Mouse (Mus musculus) skeletal muscle tissue, adult 2 months (tissue): Measurements from ENCODE around the gene Lpar3.

Source experiments
- DNase-seq: peaks from one replicate; pipeline ENCODE4 v3.0.0-alpha.2; 2012; ENCODE audit warnings: low read depth, low spot score

Lpar3 gene

GRCm38 (mm10) chr3:146260203-146260602 is 39.4 kb downstream of the Lpar3 start:
- DNase-seq = no peak

- DNase-seq = no peak
Measured at GRCm38 (mm10) chr3:146260845-146261244, 40.1 kb downstream of the Lpar3 start.

DNA sequence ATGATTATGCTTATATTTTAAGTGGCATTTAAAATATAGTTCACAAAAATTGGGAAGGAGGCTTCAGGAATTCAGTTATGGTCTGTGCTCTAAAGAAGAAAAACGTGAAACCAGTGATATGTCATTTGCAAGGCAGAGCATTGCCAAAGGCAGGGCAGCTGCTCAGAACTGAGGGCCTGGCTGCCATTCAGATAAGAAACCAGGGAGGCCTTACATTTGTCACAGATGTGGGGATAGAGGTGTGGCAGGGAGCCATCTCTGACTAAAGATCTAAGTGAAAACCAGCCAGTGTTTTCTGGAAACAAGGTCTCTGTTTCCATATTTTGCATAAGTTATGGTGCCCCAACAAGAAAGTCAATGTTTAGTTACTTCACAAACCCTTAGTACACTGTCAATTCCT is 41.8 kb downstream of the Lpar3 start:
- DNase-seq = no peak

GRCm38 (mm10) chr3:146264146-146264545 is 43.4 kb downstream of the Lpar3 start:
- DNase-seq = no peak

GRCm38 (mm10) chr3:146265545-146266130 is 44.9 kb downstream of the Lpar3 start:
- DNase-seq = no peak

DNA sequence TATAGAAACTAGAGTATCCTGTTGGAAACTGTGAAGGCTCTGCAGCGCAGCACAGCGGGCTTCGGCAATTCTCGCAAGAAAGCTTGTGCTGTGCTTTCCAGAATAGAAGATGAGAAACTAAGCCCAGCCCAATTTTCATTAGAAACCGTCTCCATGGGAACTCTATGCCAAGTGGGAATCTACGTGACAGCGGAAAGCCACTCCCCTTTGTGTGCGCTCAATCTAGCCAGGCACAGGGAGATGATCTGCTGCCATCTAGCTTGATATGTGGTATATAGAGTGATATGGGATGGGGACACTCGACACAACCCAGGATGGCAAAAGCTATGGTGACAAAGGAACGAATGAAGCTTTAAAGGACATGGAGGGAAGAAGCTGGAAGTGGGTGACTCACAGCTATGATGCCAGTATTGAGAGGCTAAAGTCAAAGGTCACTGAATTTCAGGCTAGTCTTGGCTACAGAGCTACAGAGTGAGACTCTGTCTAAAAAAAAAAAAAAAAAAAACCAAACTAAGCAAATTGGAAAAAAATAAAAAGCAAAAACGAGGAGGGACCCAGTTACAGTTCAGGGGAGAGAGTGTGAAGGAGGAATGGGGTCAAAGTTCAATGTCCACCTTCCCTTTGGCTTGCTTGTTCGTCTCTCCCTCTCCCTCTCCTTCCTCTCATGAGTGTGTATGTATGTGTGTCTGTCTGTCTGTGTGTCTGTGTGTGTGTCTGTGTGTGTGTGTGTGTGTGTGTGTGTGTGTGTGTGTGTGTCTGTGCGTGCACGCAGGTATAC is 47.5 kb downstream of the Lpar3 start:
- no peak for DNase-seq

- DNase-seq = no peak
Measured at GRCm38 (mm10) chr3:146274503-146274902, 53.7 kb downstream of the Lpar3 start.

- DNase-seq = no peak
Measured at GRCm38 (mm10) chr3:146275360-146276025, 54.7 kb downstream of the Lpar3 start.

GRCm38 (mm10) chr3:146276026-146276409 is 55.3 kb downstream of the Lpar3 start:
- no peak for DNase-seq

GRCm38 (mm10) chr3:146276991-146277390 is 56.2 kb downstream of the Lpar3 start:
- DNase-seq = no peak

DNA sequence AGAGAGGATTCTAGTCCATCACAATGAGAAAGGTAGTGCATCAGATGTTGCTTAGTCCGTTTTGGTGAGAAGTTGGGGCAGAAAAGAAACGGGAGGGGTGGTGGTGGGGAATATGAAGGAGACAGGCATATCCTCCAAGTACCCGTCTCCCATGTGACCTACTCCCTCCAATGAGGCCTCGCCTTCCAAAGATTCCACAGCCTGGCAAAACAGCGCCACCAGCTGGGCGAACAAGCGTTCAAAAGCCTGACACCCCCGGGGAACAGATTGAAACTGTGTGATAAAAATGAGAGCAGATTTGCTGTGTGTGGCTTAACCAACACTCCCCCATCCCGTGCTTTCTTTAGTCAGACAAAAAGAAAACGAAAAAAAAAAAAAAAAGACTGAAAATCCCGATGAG is 56.7 kb downstream of the Lpar3 start:
- DNase-seq = no peak

GRCm38 (mm10) chr3:146278195-146279140 is 57.7 kb downstream of the Lpar3 start:
- no peak for DNase-seq

DNA sequence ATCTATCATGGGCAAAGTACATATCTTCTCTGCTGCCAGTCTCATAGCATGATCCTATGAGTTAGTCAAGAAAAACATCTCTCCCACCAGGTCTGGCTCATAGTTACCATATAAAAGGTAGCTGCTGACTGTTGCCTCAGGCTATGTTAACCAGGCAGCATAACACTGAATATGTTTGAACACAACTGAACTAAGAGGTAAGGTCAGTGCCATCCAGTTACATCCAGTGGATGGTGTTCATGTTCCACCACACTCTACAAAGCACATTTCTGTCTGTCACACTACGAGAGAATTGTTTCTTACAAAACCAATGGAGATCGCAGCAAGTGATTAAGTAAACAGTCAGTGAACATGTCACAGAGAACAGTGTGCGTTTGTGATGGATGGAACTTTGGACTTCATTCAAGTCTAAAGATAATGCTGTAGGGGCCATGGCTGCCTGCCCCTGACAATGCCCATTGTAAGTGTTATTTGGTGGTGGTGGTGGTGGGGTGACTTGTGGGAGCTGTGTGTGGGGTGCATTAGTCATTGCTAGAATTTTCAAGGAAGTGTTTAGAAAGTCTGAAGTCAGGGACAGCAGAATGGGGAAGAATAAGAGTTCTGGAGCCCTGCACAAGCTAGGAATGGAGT is 63.1 kb downstream of the Lpar3 start:
- no peak for DNase-seq

DNA sequence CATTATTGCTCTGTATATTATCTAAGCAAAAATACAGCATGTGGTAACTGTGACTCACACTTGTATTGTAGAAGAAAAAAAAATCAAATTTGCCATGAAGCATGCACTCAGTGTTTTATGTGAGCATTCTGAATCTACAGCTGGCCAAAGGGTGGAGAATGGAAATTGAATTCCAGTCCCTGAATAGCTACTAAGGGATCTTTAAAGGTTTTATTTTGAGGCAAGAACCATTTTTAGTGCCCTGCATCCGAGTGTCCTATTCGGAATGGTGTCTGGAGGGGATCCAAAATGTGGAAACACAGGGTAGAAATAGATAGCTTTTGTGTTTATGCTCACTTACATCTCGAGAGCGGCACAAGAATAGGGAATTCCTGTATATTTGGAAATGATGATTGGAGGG is 65.4 kb downstream of the Lpar3 start:
- DNase-seq = no peak

DNA sequence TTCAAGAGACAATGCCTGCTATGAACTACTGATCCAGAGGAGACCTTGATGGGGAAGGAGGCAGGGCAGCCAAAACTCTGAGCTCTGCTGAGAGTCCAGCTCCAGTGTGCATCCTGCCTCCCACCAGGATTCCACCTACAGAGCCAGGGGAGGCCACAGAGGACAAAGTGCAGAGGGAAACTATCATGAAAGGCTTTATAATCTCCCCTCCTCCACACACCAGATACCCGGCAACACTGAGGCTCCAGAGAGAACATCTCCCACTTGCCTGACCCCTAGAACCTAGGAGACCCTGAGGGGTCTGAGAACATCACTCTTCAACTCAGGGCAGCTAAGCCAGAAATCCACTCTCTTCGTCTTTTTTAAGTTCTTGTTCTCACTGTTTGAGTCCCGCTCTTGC is 71.2 kb downstream of the Lpar3 start:
- no peak for DNase-seq

GRCm38 (mm10) chr3:146292515-146292914 is 71.8 kb downstream of the Lpar3 start:
- no peak for DNase-seq

DNA sequence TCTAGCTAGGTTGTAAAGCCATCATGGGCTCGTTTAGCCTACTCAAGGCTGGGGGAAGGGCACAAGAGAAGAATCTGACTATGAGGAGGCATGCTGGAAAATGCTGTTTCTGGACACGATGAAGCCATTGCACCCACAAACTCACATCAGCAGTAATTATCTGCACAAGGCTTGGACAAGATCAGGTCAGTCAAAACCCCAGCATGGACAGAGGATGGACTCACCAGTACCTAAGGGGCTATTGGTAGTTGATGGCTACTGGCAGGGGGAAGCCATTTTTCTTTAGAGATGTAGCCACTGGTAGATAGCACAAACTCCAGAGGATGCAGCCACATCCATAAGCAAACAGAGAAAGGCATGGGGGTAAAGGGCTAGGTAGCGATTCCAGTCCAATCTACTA is 81.7 kb downstream of the Lpar3 start:
- DNase-seq = no peak

DNA sequence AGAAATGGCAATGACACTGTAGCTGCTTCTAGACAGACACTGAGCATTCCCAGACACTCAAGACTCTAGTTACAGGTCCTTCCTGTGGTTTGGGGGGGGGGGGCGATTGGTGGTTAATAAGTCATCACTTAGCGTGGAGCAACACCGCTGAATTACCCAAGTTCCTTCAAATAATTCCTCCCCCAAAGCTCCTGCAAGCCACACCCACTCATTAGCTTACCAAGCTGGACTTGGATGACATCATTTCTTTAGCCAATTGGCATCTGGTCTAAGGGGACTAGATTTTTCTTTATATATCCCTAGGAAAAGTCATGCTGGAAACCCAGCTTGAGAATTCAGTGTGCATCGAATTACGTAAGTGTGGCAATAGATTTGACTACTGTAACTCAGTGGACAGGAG is 82.4 kb downstream of the Lpar3 start:
- no peak for DNase-seq

DNA sequence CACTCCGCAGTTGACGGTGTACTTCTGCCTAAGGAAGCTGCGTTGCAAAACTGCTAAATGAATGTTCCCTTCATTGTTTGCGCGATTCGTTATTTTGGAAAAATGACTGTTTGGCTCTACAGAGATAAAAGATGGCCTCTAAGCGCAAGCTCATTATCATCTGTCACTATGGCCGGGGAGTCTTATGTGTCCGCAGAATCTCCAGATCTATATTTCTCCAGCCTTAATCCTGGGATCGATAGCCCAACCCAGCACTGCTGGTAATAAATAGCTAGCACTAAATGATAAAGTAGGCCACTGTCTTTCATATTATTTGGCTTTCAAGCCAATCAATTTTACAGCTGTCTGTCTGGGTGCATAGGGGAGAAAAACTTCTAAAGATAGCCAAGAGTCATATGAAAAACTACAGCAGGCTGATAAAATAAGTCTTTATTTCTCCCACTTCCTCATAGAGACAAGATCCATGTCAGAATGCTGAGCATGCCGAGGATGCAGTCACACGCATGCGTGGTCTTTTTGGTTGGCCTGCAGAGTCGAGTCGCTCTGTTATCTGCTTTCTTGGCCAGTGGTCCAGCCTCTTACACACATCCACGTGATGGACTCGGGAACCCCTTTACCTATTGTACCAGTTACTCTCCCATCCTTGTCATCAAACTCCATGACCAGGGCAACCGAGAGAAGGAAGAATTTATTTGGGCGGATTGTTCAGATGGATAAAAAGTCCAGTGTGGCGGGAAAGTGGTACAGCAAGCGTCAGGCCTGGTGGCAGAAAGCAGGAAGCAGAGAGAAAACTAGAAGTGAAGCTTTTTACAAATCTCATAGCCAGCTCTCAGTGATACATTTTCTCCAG is 84.0 kb downstream of the Lpar3 start:
- DNase-seq = no peak

DNA sequence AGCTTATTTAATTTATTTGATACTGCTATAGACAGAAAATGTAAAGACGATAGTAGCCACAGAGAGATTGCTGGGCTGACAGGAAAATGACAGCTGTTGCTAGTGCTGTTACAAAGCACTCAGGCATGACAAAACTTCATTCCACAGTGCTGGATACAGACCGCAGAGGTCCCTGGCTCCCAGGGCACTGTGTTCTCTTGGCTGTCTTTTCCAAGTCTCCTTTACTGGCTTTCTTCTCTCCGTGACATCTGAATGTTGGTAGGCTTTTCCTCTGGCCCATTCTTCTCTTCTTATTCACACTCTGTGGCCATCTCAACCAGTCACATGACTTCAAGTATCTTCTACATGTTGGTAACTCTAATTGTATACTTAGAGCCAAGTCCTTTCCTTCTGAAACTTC is 86.6 kb downstream of the Lpar3 start:
- DNase-seq = no peak
